Mouse (Mus musculus) intestine, postnatal 0 days (tissue): ENCODE results near the gene Carhsp1. TPM values are rescaled to one million over a fixed set of nuclear protein-coding genes. Genes with fewer than 3 reads are reported as not detected.
A peak's percentile ranks its signal among the peaks of the same experiment; 100 is the strongest.

ENCODE experiments used
- ATAC-seq: fragments of 200-750 bp; cut with Nextera tagmentation; 2 replicates; pipeline ENCODE4 v1.8.0; 2017; ENCODE audit warnings: mild to moderate bottlenecking, moderate TSS enrichment, moderate library complexity
- H3K27ac ChIP-seq: fragments of 300-500 bp; sonication (generic); 2 replicates; pipeline ENCODE4 v1.5.1; 2014; ENCODE audit warnings: mild to moderate bottlenecking, low read depth, low read length, moderate library complexity
- H3K27me3 ChIP-seq: fragments of 300-500 bp; sonication (generic); replicated peaks from 2 replicates; pipeline ENCODE4 v1.6.1; 2014; ENCODE audit warnings: low read length, mixed read lengths; ENCODE audit not compliant: control insufficient read depth, insufficient read depth
- H3K36me3 ChIP-seq: fragments of 300-500 bp; sonication (generic); 2 replicates; pipeline ENCODE4 v1.6.1; 2014; ENCODE audit warnings: mild to moderate bottlenecking, moderate library complexity; ENCODE audit not compliant: control insufficient read depth, insufficient read depth
- H3K4me1 ChIP-seq: fragments of 300-500 bp; sonication (generic); replicated peaks from 2 replicates; pipeline ENCODE4 v1.6.1; 2014; ENCODE audit warnings: antibody characterized with exemption, low read length, mixed read lengths; ENCODE audit not compliant: control insufficient read depth, insufficient read depth
- H3K4me2 ChIP-seq: fragments of 300-500 bp; sonication (generic); replicated peaks from 2 replicates; pipeline ENCODE4 v1.6.1; 2014; ENCODE audit warnings: low read depth, mild to moderate bottlenecking, moderate library complexity
- H3K4me3 ChIP-seq: fragments of 300-500 bp; sonication (generic); 2 replicates; pipeline ENCODE4 v1.5.1; 2014; ENCODE audit warnings: low read depth, low read length
- H3K9ac ChIP-seq: fragments of 300-500 bp; sonication (generic); 2 replicates; pipeline ENCODE4 v1.6.1; 2014; ENCODE audit warnings: mild to moderate bottlenecking, low read depth, low read length
- H3K9me3 ChIP-seq: fragments of 300-500 bp; sonication (generic); 2 replicates; pipeline ENCODE4 v1.6.1; 2016; ENCODE audit warnings: mixed run types; ENCODE audit not compliant: control insufficient read depth
- CTCF ChIP-seq: sonication (generic); IDR thresholded peaks from 2 replicates; pipeline ENCODE4 v1.5.1; 2016; ENCODE audit warnings: low read depth, mild to moderate bottlenecking, control low read depth, antibody characterized with exemption, moderate library complexity
- WGBS: fragments of 180-500 bp; shearing (Covaris S2); extraction: QIAGEN DNeasy Blood & Tissue Kit; methylation state at CpG from one replicate; pipeline ENCODE4 v1.1.7; 2014; 5-methylcytosine and 5-hydroxymethylcytosine counted together
- polyA plus RNA-seq: library from polyadenylated mRNA; unstranded; fragments of >200 nt; fragmentation: Nextera tagmentation; extraction: Ambion mirVana; gene quantifications from 2 replicates; pipeline ENCODE4 v1.2.1, GENCODE M21; 2015

Gene Carhsp1
- polyA plus RNA-seq, 1 experiment from 2014 or later, result 43.9 TPM

DNA sequence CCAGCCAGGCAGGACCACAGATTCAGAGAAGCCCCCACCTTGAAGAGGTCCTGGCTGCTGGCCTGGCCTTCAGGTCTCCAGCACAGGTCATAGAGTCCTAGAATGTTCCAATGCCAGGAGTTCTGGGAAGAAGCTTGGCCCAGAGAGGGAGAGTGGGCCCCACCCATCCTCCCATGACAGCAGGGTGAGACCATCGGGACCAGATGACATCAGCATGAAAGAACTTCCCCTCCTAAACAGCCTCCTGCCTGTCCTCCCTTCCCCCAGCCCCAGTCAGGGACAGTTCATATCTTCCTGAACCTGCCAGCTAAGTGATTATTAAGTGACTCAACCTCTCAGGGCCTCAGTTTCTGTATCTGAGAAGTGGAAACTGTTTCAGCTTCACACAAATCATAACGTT is 5.5 kb downstream of the Carhsp1 start:
- Histone ChIP-seq H3K4me2 (no peak overlapping the region), H3K9me3 (no peaks in the 10 kb centered on the region), H3K4me1 (peaks cover 13% of the 10 kb centered on the region), H3K27me3 (no peaks in the 10 kb centered on the region), H3K36me3 (peaks cover 28% of the 10 kb centered on the region), H3K4me3 (no peak overlapping the region), H3K27ac (peak overlapping the region; percentile 30; the same call in 1 of the 2 replicates), H3K9ac (no peak overlapping the region)
- 35% methylated on average over 2 of the region's 2 CpGs for WGBS
- no peak for TF ChIP-seq CTCF
- ATAC-seq, result no peak

GRCm38 (mm10) chr16:8665367-8665766 is 6.6 kb downstream of the Carhsp1 start:
- H3K36me3 ChIP-seq, result peaks cover 31% of the 10 kb centered on the region

DNA sequence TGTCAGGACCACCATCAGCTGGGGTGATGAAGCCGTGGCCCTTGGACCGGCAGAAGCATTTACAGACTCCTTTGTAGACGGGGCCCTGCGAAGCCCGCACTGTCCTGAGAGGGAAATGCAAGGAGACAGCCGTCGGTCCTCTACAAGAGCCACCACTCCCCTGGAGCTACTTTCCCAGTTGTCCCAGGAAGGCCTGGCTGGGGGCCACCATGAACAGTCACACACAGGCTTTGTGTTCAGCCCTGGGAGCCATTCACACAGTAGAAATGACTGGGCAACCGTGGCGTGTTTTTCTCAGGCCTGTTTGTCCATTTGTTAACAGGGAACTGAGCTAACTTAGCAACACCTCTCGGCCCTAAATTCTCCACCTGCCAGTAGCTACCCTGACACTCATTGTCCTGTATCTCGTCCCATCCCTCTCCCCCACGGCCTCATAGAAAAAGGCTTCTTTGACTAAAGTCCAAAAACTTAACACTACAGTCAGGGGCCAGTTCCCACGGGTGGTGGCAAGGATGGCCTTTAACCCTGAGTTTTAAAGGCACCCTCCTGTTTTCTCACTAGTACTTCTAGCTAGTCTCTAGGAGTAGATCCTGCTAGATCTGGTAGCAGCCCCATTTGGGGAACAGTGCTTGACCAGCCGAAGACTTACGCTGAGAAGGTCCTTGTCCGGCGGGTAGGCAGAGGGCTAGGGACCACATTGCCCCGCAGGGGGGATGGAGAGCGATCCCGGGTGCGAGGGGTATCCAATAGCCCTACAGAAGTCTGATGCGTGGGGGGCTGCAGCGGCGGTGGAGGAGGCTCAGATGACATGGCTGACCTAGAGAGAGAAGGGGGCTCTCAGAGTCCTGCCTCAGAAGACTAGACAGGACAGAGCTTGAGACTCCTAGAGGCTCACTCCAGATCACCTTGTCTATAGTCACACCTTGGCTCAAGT is 8.1 kb downstream of the Carhsp1 start:
- H3K9ac ChIP-seq, result no peak overlapping the region
- no peaks in the 10 kb centered on the region for H3K9me3 ChIP-seq

More at GRCm38 (mm10) chr16:8665367-8665766, 6.6 kb downstream of the Carhsp1 start:
- no peak overlapping the region for H3K4me2 ChIP-seq
- peaks cover 11% of the 10 kb centered on the region; the same call in 1 of the 2 replicates for H3K4me1 ChIP-seq
- H3K4me3 ChIP-seq, result no peak overlapping the region
- no peak for TF ChIP-seq CTCF
- H3K9me3 ChIP-seq, result no peaks in the 10 kb centered on the region
- H3K9ac ChIP-seq, result no peak overlapping the region
- no peak overlapping the region for H3K27ac ChIP-seq
- ATAC-seq, result no peak
- H3K27me3 ChIP-seq, result no peaks in the 10 kb centered on the region
- 78% methylated on average over 5 of the region's 5 CpGs for WGBS

GRCm38 (mm10) chr16:8663022-8663421 is 8.9 kb downstream of the Carhsp1 start:
- no peak overlapping the region for H3K9ac ChIP-seq
- H3K27ac ChIP-seq, result no peak overlapping the region
- no peak for ATAC-seq
- 70% methylated on average over 2 of the region's 2 CpGs for WGBS
- peaks cover 7% of the 10 kb centered on the region; the same call in 1 of the 2 replicates for H3K4me1 ChIP-seq
- H3K9me3 ChIP-seq, result no peaks in the 10 kb centered on the region
- peaks cover 41% of the 10 kb centered on the region for H3K36me3 ChIP-seq
- no peak overlapping the region for H3K4me2 ChIP-seq
- no peaks in the 10 kb centered on the region for H3K27me3 ChIP-seq
- TF ChIP-seq CTCF, result no peak
- no peak overlapping the region for H3K4me3 ChIP-seq

More for the DNA sequence above, 8.1 kb downstream of the Carhsp1 start:
- no peak overlapping the region for H3K4me3 ChIP-seq
- H3K4me2 ChIP-seq, result no peak overlapping the region
- H3K36me3 ChIP-seq, result peaks cover 38% of the 10 kb centered on the region
- H3K27me3 ChIP-seq, result no peaks in the 10 kb centered on the region
- TF ChIP-seq CTCF, result no peak
- WGBS, result 84% methylated on average over 24 of the region's 24 CpGs
- H3K4me1 ChIP-seq, result peaks cover 7% of the 10 kb centered on the region; the same call in 1 of the 2 replicates
- no peak for ATAC-seq
- H3K27ac ChIP-seq, result no peak overlapping the region

DNA sequence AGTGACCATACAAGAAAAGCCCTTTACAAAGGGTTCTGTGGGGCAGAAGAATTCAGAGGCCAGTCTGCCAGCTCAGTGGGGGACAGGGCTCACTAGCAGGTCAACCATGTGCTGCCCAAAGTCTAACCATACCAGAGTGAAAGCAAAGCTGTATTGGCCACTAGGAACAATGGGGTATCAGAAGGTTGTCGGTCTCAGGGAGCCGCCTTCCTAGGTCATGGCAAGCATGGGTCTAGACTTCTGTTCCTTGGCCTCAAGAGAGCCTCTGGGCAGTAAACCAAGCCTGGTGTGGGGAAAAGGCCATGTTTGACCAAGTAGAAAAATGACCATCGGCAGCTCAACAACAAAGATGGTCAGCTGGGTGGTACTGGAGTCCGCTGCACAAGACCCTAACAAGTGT is 13.2 kb downstream of the Carhsp1 start:
- H3K36me3 ChIP-seq, result peaks cover 81% of the 10 kb centered on the region

GRCm38 (mm10) chr16:8658349-8658748 is 13.6 kb downstream of the Carhsp1 start:
- WGBS, result 89% methylated on average over 4 of the region's 4 CpGs
- no peak for TF ChIP-seq CTCF
- H3K9me3 ChIP-seq, result no peaks in the 10 kb centered on the region
- H3K4me1 ChIP-seq, result no peaks in the 10 kb centered on the region
- no peaks in the 10 kb centered on the region for H3K27me3 ChIP-seq
- H3K36me3 ChIP-seq, result peaks cover 81% of the 10 kb centered on the region
- H3K9ac ChIP-seq, result no peak overlapping the region
- no peak overlapping the region for H3K4me3 ChIP-seq
- no peak overlapping the region for H3K4me2 ChIP-seq
- no peak for ATAC-seq
- H3K27ac ChIP-seq, result no peak overlapping the region

More for the DNA sequence above, 13.2 kb downstream of the Carhsp1 start:
- ATAC-seq, result no peak
- H3K9me3 ChIP-seq, result no peaks in the 10 kb centered on the region
- no peak overlapping the region for H3K27ac ChIP-seq
- no peaks in the 10 kb centered on the region for H3K27me3 ChIP-seq
- H3K4me2 ChIP-seq, result no peak overlapping the region
- TF ChIP-seq CTCF, result no peak
- no peak overlapping the region for H3K9ac ChIP-seq
- H3K4me1 ChIP-seq, result no peaks in the 10 kb centered on the region
- 95% methylated on average over 4 of the region's 4 CpGs for WGBS
- H3K4me3 ChIP-seq, result no peak overlapping the region
